Mouse (Mus musculus) MEL (cell line): ENCODE results near the gene Ndufb7. TPM values are rescaled to one million over a fixed set of nuclear protein-coding genes. Genes with fewer than 3 reads are reported as not detected.
"Not testable (repeated sequence)": the region's sequence is repeated elsewhere in the genome, so short reads cannot be mapped to it uniquely, and the experiment has no call there.

ENCODE experiments used
- DNase-seq: peaks from one replicate; pipeline ENCODE4 v3.0.0; 2011; ENCODE audit warnings: low read depth, low spot score
- H3K27ac ChIP-seq: 2 replicates; pipeline ENCODE4 v1.5.1; 2012; ENCODE audit warnings: low read depth, mild to moderate bottlenecking, control low read depth, low read length, moderate library complexity; ENCODE audit not compliant: control insufficient read depth
- H3K27me3 ChIP-seq, 2 experiments: fragments of 150-350 bp in 1 of 2; sonication (generic) in 1 of 2; 2 replicates each; pipeline ENCODE4 v1.6.1; 2012; ENCODE audit warnings: low read length in 2 of 2, mild to moderate bottlenecking in 2 of 2, improper control_type of control experiment in 1 of 2, moderate library complexity in 1 of 2; ENCODE audit not compliant: insufficient read depth in 2 of 2, control insufficient read depth in 1 of 2
- H3K36me3 ChIP-seq, 2 experiments: 2 replicates each; pipeline ENCODE4 v1.6.1; 2012 to 2014; ENCODE audit warnings: low read length in 2 of 2, improper control_type of control experiment in 1 of 2, inconsistent platforms in 1 of 2, mild to moderate bottlenecking in 1 of 2; ENCODE audit not compliant: insufficient read depth in 2 of 2, control insufficient read depth in 1 of 2
- H3K4me1 ChIP-seq, 2 experiments: fragments of 150-350 bp in 1 of 2; sonication (generic) in 1 of 2; 2 replicates each; pipeline ENCODE4 v1.6.1; 2012; ENCODE audit warnings: low read length in 2 of 2, improper control_type of control experiment in 1 of 2, mild to moderate bottlenecking in 1 of 2; ENCODE audit not compliant: insufficient read depth in 2 of 2, control insufficient read depth in 1 of 2
- H3K4me3 ChIP-seq, 2 experiments: fragments of 150-350 bp in 1 of 2; sonication (generic) in 1 of 2; 2 replicates each; pipeline ENCODE4 v1.5.1; 2012; ENCODE audit warnings: low read depth in 2 of 2, low read length in 2 of 2, mild to moderate bottlenecking in 2 of 2, moderate library complexity in 2 of 2, control low read depth in 1 of 2, improper control_type of control experiment in 1 of 2; ENCODE audit not compliant: control insufficient read depth in 1 of 2, insufficient read depth in 1 of 2
- H3K79me2 ChIP-seq: 2 replicates; pipeline ENCODE4 v1.6.1; 2012; ENCODE audit warnings: mild to moderate bottlenecking, low read length, moderate library complexity; ENCODE audit not compliant: control insufficient read depth, poor library complexity, insufficient read depth
- H3K9ac ChIP-seq: 2 replicates; pipeline ENCODE4 v1.6.1; 2012; ENCODE audit warnings: low read depth, mild to moderate bottlenecking, control low read depth, low read length, moderate library complexity; ENCODE audit not compliant: control insufficient read depth, poor library complexity, severe bottlenecking
- H3K9me3 ChIP-seq: fragments of 150-350 bp; sonication (generic); replicated peaks from 2 replicates; pipeline ENCODE4 v1.6.1; 2012; ENCODE audit warnings: mild to moderate bottlenecking, low read length, improper control_type of control experiment, moderate library complexity; ENCODE audit not compliant: insufficient read depth
- CTCF ChIP-seq, 3 experiments: IDR thresholded peaks in 2 of 3; conservative IDR thresholded peaks in 1 of 3; 2 replicates each; pipeline ENCODE4 v1.5.1; 2011 to 2012; ENCODE audit warnings: low read length in 3 of 3, low read depth in 2 of 3, mild to moderate bottlenecking in 2 of 3, improper control_type of control experiment in 1 of 3, inconsistent platforms in 1 of 3, mixed read lengths in 1 of 3, moderate library complexity in 1 of 3; ENCODE audit not compliant: control insufficient read depth in 1 of 3, insufficient read depth in 1 of 3, poor library complexity in 1 of 3, severe bottlenecking in 1 of 3
- ELF1 ChIP-seq: IDR thresholded peaks from 2 replicates; pipeline ENCODE4 v1.6.1; 2014; ENCODE audit warnings: low read depth, mild to moderate bottlenecking, inconsistent platforms, low read length, improper control_type of control experiment, moderate library complexity
- GABPA ChIP-seq: IDR thresholded peaks from 2 replicates; pipeline ENCODE4 v1.6.1; 2012; ENCODE audit warnings: low read depth, mild to moderate bottlenecking, inconsistent platforms, low read length, improper control_type of control experiment, moderate library complexity
- GATA1 ChIP-seq: IDR thresholded peaks from 2 replicates; pipeline ENCODE4 v1.6.1; 2011; ENCODE audit warnings: low read depth, low read length, improper control_type of control experiment
- MYC ChIP-seq: IDR thresholded peaks from 2 replicates; pipeline ENCODE4 v1.6.1; 2011; ENCODE audit warnings: low read depth, mild to moderate bottlenecking, low read length, improper control_type of control experiment, moderate library complexity
- RAD21 ChIP-seq: IDR thresholded peaks from 2 replicates; pipeline ENCODE4 v1.6.1; 2011; ENCODE audit warnings: mild to moderate bottlenecking, low read depth, low read length, improper control_type of control experiment
- SMC3 ChIP-seq: IDR thresholded peaks from 2 replicates; pipeline ENCODE4 v1.6.1; 2011; ENCODE audit warnings: low read depth, low read length, improper control_type of control experiment
- TBP ChIP-seq: IDR thresholded peaks from 2 replicates; pipeline ENCODE4 v1.8.0; 2011; ENCODE audit warnings: low read depth, low read length, improper control_type of control experiment
- USF1 ChIP-seq: IDR thresholded peaks from 2 replicates; pipeline ENCODE4 v1.6.1; 2014; ENCODE audit warnings: low read depth, mild to moderate bottlenecking, inconsistent platforms, low read length, improper control_type of control experiment, moderate library complexity
- ZC3H11A ChIP-seq: IDR thresholded peaks from 2 replicates; pipeline ENCODE4 v1.6.1; 2012; ENCODE audit warnings: low read depth, mild to moderate bottlenecking, inconsistent platforms, low read length, improper control_type of control experiment
- ZMIZ1 ChIP-seq: IDR thresholded peaks from 2 replicates; pipeline ENCODE4 v1.6.1; 2012; ENCODE audit warnings: low read depth, mild to moderate bottlenecking, inconsistent platforms, low read length, improper control_type of control experiment, moderate library complexity
- ZNF384 ChIP-seq: IDR thresholded peaks from 2 replicates; pipeline ENCODE4 v1.6.1; 2012; ENCODE audit warnings: low read depth, mild to moderate bottlenecking, inconsistent platforms, low read length, improper control_type of control experiment
- polyA plus RNA-seq, 2 experiments: library from polyadenylated mRNA; stranded (reverse) in 1 of 2; unstranded in 1 of 2; fragments of >175 nt in 1 of 2; fragments of >200 nt in 1 of 2; gene quantifications; 2 replicates each; pipeline versions ENCODE4 v1.2.1 to v1.2.4; 2012; ENCODE audit warnings: low replicate concordance in 2 of 2, low read depth in 1 of 2; ENCODE audit not compliant: insufficient read length in 2 of 2, insufficient read depth in 1 of 2, missing spikeins in 1 of 2
- total RNA-seq: library from RNA; depleted of rRNA; stranded (reverse); fragments of 300-350 nt; gene quantifications from 2 replicates; pipeline ENCODE4 v1.2.3, GENCODE M21; 2012

Gene Ndufb7
- total and polyA plus RNA-seq, 3 experiments: 194 to 311 TPM; not detected in 1

DNA sequence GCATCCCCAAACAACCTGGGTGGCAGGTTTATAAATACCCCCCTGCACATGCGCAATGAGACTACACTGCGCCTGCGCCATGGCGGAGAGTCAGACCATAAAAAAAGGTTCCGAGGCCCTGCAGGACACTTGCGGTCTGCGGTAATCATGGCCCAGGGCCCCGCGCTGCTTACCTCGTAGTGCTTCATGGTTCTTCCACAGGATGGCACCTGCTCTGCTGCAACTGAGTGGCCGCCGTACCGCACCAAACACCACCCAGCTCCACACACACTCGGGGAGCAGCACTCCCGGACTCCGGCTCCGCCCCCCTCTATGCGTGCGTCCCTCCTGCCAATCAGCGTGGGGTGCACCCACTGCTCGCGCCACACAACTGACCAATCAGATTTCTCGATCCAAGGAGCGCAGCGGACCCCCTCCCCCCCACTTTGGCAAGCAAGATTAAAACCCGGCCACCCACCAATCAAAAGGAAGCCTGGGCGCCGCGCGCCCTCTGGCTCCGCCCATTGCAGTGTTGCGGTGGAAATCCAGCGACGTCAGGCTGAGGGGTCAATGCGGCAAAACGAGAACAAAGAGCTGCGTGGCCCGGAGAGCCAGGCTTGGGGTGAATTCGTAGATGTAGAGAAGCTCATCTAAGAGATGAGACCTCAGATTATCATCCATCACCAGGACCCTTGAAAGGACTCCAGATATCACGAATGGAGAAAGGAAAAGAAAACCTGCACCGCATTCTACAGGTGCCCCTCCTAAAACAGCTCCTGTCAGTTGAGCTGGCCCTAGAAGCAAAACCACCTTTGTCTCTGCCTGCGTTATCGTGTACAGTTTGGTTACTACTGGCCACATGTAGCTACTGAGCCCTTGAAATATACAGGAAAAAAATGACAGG is 27.9 kb downstream of the Ndufb7 start (continued):
- TF ChIP-seq MYC (peak; percentile 11; the same call in 1 of the 2 replicates), SMC3 (no peak), GABPA (no peak), USF1 (0 out of 2 replicates have a peak, but pooled peaks have one; percentile 30)

GRCm38 (mm10) chr8:83595050-83595345 is 28.5 kb downstream of the Ndufb7 start:
- DNase-seq, H3K36me3 ChIP-seq, H3K27me3 ChIP-seq, H3K9me3 ChIP-seq: not testable (repeated sequence)
- Histone ChIP-seq H3K27ac (peak overlapping the region; percentile 96), H3K9ac (peak overlapping the region; percentile 93), H3K4me3 (peak overlapping the region; percentile 71 to 91), H3K79me2 (peaks cover 30% of the 10 kb centered on the region), H3K4me1 (peaks cover 10 to 11% of the 10 kb centered on the region in 2 experiments)
- TF ChIP-seq TBP (peak; percentile 82), CTCF (IDR thresholded peaks at IDR 0.05 in 2 of 3, conservative IDR thresholded peaks at IDR 0.05 in 1 of 3; ENCODE audit: control insufficient read depth in 1 of 3, insufficient read depth in 1 of 3, low read depth in 2 of 3, low read length in 3 of 3, poor library complexity in 1 of 3, severe bottlenecking in 1 of 3) (0 out of 6 replicates have a peak, but pooled peaks of 1 of the 3 experiments have one; percentile 7)

DNA sequence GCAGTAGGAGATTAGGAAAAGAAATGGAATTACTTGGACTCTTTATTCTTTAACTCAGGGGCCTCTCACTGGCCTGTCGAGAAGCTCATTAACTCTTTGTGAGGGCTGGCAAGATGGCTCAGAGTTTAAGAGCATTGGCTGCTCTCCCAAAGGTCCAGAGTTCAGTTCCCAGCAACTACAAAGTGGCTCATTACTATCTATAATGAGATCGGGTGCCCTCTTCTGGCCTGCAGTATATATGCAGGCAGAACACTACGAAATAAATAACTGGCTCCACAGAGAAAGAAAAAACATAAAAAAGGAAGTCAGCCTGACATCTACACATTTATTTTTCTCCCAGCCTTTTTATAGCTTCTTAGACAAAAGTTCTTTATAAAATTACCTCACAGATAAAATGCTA is 29.9 kb downstream of the Ndufb7 start:
- DNase-seq: peak; percentile 77
- Histone ChIP-seq H3K4me1 (peaks cover 17 to 18% of the 10 kb centered on the region in 2 experiments), H3K9ac (no peak overlapping the region), H3K4me3 (no peak overlapping the region), H3K27me3 (no peaks in the 10 kb centered on the region), H3K9me3 (no peaks in the 10 kb centered on the region), H3K27ac (no peak overlapping the region), H3K79me2 (peaks cover 24% of the 10 kb centered on the region), H3K36me3 (peaks cover 0 to 17% of the 10 kb centered on the region in 2 experiments; a peak in 2 of 4 replicates)
- TF ChIP-seq ZC3H11A (0 out of 2 replicates have a peak, but pooled peaks have one; percentile 28), TBP (0 out of 2 replicates have a peak, but pooled peaks have one; percentile 18), ELF1 (no peak), RAD21 (peak; percentile 41), ZMIZ1 (no peak), ZNF384 (peak; percentile 62), GATA1 (0 out of 2 replicates have a peak, but pooled peaks have one; percentile 7), CTCF (IDR thresholded peaks at IDR 0.05 in 2 of 3, conservative IDR thresholded peaks at IDR 0.05 in 1 of 3; ENCODE audit: control insufficient read depth in 1 of 3, insufficient read depth in 1 of 3, low read depth in 2 of 3, low read length in 3 of 3, poor library complexity in 1 of 3, severe bottlenecking in 1 of 3) (peak in 2 of 3 experiments; percentile 47 to 71; a peak in 4 of 6 replicates), SMC3 (peak; percentile 45)
